Mouse (Mus musculus) C2C12 (cell line): ENCODE measurements around the gene Crabp2. TPM values are rescaled to one million over a fixed set of nuclear protein-coding genes. Genes with fewer than 3 reads are reported as not detected.

Source experiments
- H3K27me3 ChIP-seq: one replicate; pipeline ENCODE4 v1.6.1; 2011; ENCODE audit not compliant: control insufficient read depth, insufficient read depth, insufficient read length
- H3K36me3 ChIP-seq: one replicate; pipeline ENCODE4 v1.6.1; 2011; ENCODE audit not compliant: control insufficient read depth, insufficient read depth
- H3K4me3 ChIP-seq: one replicate; pipeline ENCODE4 v1.5.1; 2011; ENCODE audit warnings: mild to moderate bottlenecking, control low read depth; ENCODE audit not compliant: poor library complexity, insufficient read depth, severe bottlenecking
- H3K79me2 ChIP-seq: one replicate; pipeline ENCODE4 v1.6.1; 2011; ENCODE audit not compliant: control insufficient read depth, insufficient read depth
- H3K79me3 ChIP-seq: one replicate; pipeline ENCODE4 v1.6.1; 2011; ENCODE audit warnings: low read depth, control low read depth
- H3ac ChIP-seq: one replicate; pipeline ENCODE3; 2011; ENCODE audit warnings: low read depth; ENCODE audit not compliant: control insufficient read depth, insufficient read length
- CEBPB ChIP-seq: IDR thresholded peaks from one replicate; pipeline ENCODE4 v1.6.1; 2011; ENCODE audit warnings: low read depth, mild to moderate bottlenecking, control low read depth, moderate library complexity
- CTCF ChIP-seq: IDR thresholded peaks from one replicate; pipeline ENCODE4 v1.5.1; 2011; ENCODE audit not compliant: control insufficient read depth, insufficient read depth, insufficient read length
- FOSL1 ChIP-seq: IDR thresholded peaks from one replicate; pipeline ENCODE4 v1.8.0; 2011; ENCODE audit warnings: mild to moderate bottlenecking, low read length; ENCODE audit not compliant: poor library complexity, insufficient read depth, severe bottlenecking
- MAX ChIP-seq: IDR thresholded peaks from one replicate; pipeline ENCODE4 v1.6.1; 2011; ENCODE audit warnings: mild to moderate bottlenecking, control low read depth
- MYOD1 ChIP-seq: IDR thresholded peaks from one replicate; pipeline ENCODE4 v1.6.1; 2011; ENCODE audit warnings: low read depth; ENCODE audit not compliant: control insufficient read depth, insufficient read length
- MYOG ChIP-seq: IDR thresholded peaks from one replicate; pipeline ENCODE4 v1.6.1; 2011; ENCODE audit not compliant: control insufficient read depth, insufficient read length; ENCODE audit errors: extremely low read depth
- USF1 ChIP-seq: IDR thresholded peaks from one replicate; pipeline ENCODE4 v1.6.1; 2011; ENCODE audit warnings: low read depth, mild to moderate bottlenecking, control low read depth, moderate library complexity
- polyA plus RNA-seq: library from polyadenylated mRNA; unstranded; fragments of >200 nt; fragmentation: generic; extraction: Trizol; gene quantifications from one replicate; pipeline ENCODE4 v1.2.1, GENCODE M21; 2012; ENCODE audit warnings: missing spikeins

The Crabp2 gene
- polyA plus RNA-seq, 1 experiment: 14.4 TPM

- Histone ChIP-seq H3ac (peak overlapping the region; percentile 37), H3K79me2 (peaks cover 85% of the 10 kb centered on the region), H3K27me3 (no peaks in the 10 kb centered on the region), H3K4me3 (peak overlapping the region; percentile 18), H3K36me3 (peaks cover 38% of the 10 kb centered on the region), H3K79me3 (peaks cover 74% of the 10 kb centered on the region)
- no peak for TF ChIP-seq CEBPB
- TF ChIP-seq MYOD1: no peak
Observed at GRCm38 (mm10) chr3:87909874-87910273, 38.6 kb upstream of the Crabp2 start.

GRCm38 (mm10) chr3:87910573-87911141 lies 37.8 kb upstream of the Crabp2 start:
- Histone ChIP-seq H3ac (no peak overlapping the region), H3K4me3 (peak overlapping the region; percentile 18), H3K36me3 (peaks cover 45% of the 10 kb centered on the region), H3K79me3 (peaks cover 74% of the 10 kb centered on the region), H3K27me3 (no peaks in the 10 kb centered on the region), H3K79me2 (peaks cover 85% of the 10 kb centered on the region)
- TF ChIP-seq CEBPB (no peak), CTCF (no peak), MYOD1 (no peak), MYOG (no peak), MAX (no peak), FOSL1 (no peak), USF1 (no peak)

DNA sequence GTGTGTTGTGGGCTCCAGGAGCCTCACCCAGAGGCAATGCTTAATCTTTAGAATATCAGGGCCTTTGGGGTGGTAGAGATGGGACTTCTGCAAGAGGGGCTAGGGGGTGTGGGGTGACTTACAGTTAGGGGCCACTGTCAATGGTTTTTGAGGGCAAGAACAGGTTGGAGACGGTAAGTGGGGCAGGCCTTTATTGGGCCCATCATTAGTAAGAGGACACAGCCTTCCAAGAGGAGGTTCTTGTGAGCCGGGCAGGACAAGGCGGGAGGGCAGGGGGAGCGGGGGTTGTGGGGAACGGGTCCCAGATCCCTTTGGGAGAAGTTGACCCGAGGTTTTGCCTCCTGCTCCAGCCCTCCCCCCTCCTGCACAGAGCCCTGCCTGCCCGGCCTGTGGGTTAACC lies 35.0 kb upstream of the Crabp2 start:
- H3K36me3 ChIP-seq: peaks cover 65% of the 10 kb centered on the region

DNA sequence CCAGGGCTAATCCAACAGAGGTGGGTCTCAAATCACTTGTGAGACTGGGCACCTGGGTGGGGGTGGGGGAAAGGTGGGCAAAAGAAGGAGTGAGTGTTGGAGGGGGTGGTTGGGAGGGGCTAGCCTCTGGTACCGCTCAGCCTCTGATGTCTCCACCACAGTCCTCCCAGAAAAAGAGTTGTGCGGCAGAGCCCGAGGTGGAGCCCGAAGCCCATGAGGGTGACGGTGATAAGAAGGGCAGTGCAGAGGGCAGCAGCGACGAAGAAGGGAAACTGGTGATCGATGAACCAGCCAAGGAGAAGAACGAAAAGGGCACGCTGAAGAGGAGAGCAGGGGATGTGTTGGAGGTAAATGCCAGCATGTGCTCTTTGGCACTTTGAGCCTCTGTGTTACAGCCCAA lies 34.6 kb upstream of the Crabp2 start:
- Histone ChIP-seq H3K79me2 (peaks cover 57% of the 10 kb centered on the region), H3ac (no peak overlapping the region), H3K4me3 (no peak overlapping the region), H3K36me3 (peaks cover 62% of the 10 kb centered on the region), H3K79me3 (peaks cover 50% of the 10 kb centered on the region), H3K27me3 (no peaks in the 10 kb centered on the region)
- TF ChIP-seq MAX (no peak), USF1 (no peak)

More for the DNA sequence above, 35.0 kb upstream of the Crabp2 start:
- Histone ChIP-seq H3ac (no peak overlapping the region), H3K27me3 (no peaks in the 10 kb centered on the region), H3K79me3 (peaks cover 54% of the 10 kb centered on the region), H3K79me2 (peaks cover 61% of the 10 kb centered on the region), H3K4me3 (no peak overlapping the region)
- TF ChIP-seq USF1: no peak
- no peak for TF ChIP-seq FOSL1

- Histone ChIP-seq H3K79me2 (peaks cover 45% of the 10 kb centered on the region), H3K36me3 (peaks cover 57% of the 10 kb centered on the region)
Observed at GRCm38 (mm10) chr3:87916990-87917389, 31.5 kb upstream of the Crabp2 start.

GRCm38 (mm10) chr3:87918551-87918950 lies 29.9 kb upstream of the Crabp2 start:
- Histone ChIP-seq H3K36me3 (peaks cover 57% of the 10 kb centered on the region), H3K79me2 (peaks cover 29% of the 10 kb centered on the region), H3K4me3 (no peak overlapping the region), H3ac (no peak overlapping the region), H3K79me3 (peaks cover 15% of the 10 kb centered on the region), H3K27me3 (no peaks in the 10 kb centered on the region)
- TF ChIP-seq MAX (no peak), USF1 (no peak), CEBPB (no peak)

More at GRCm38 (mm10) chr3:87916990-87917389, 31.5 kb upstream of the Crabp2 start:
- TF ChIP-seq USF1 (no peak), MYOD1 (no peak), MYOG (no peak), MAX (no peak)
- no peak overlapping the region for H3K4me3 ChIP-seq
- H3K79me3 ChIP-seq: peaks cover 30% of the 10 kb centered on the region
- no peaks in the 10 kb centered on the region for H3K27me3 ChIP-seq
- H3ac ChIP-seq: no peak overlapping the region
